Mouse (Mus musculus): ENCODE data around the gene Hck. TPM values are rescaled to one million over a fixed set of nuclear protein-coding genes. Genes with fewer than 3 reads are reported as not detected.

Hck gene
- total RNA-seq, 2 experiments from 2014 or later: 1.6 to 2.2 TPM

Other genes starting within 250 kb of the Hck start
- gene Mylk2, start 197.1 kb upstream of the Hck start, total RNA-seq (2021): not detected
- gene Foxs1, start 175.3 kb upstream of the Hck start, total RNA-seq (2021): under 1 TPM; 0.35 to 0.68 TPM
- 10 to 100 TPM; 10.7 to 11.1 TPM for gene Dusp15, start 156.8 kb upstream of the Hck start, total RNA-seq (2021)
- 1 to 10 TPM; 1.0 TPM for gene Ttll9, start 146.0 kb upstream of the Hck start, total RNA-seq (2021)
- 10 to 100 TPM; 36.7 to 44.0 TPM for gene Pdrg1, start 93.0 kb upstream of the Hck start, total RNA-seq (2021)
- 1 to 10 TPM; 1.8 to 1.9 TPM for gene Xkr7, start 76.6 kb upstream of the Hck start, total RNA-seq (2021)
- 1 to 10 TPM; 3.9 to 5.2 TPM for gene Ccm2l, start 42.5 kb upstream of the Hck start, total RNA-seq (2021)
- gene Tm9sf4, start 52.8 kb downstream of the Hck start, total RNA-seq (2021): 100 to 1,000 TPM in 1 of 2 experiments, 10 to 100 TPM in 1; 84.1 to 103 TPM
- 10 to 100 TPM; 23.0 to 23.1 TPM for gene Tspyl3, start 117.0 kb downstream of the Hck start, total RNA-seq (2021)
- gene Plagl2, start 133.0 kb downstream of the Hck start, total RNA-seq (2021): 1 to 10 TPM; 4.9 to 5.0 TPM
- 10 to 100 TPM; 16.8 TPM for gene Pofut1, start 133.1 kb downstream of the Hck start, total RNA-seq (2021)
- 10 to 100 TPM; 55.6 to 58.0 TPM for gene Kif3b, start 182.9 kb downstream of the Hck start, total RNA-seq (2021)
- gene Asxl1, start 237.4 kb downstream of the Hck start, total RNA-seq (2021): 10 to 100 TPM; 32.1 to 32.6 TPM